Mouse (Mus musculus): ENCODE results near the gene Ide.
"Not testable (repeated sequence)": the region's sequence is repeated elsewhere in the genome, so short reads cannot be mapped to it uniquely, and the experiment has no call there.

Ide gene

GRCm38 (mm10) chr19:37263943-37264897, 73.4 kb downstream of the Ide start:
- peak; percentile 58 for DNase-seq

- peak; percentile 17 for DNase-seq
These were observed 74.1 kb downstream of the Ide start for GRCm38 (mm10) chr19:37263566-37263942.

- no peak for DNase-seq
These were observed 75.3 kb downstream of the Ide start for GRCm38 (mm10) chr19:37262389-37262788.

- no peak for DNase-seq
These were observed 82.3 kb downstream of the Ide start for GRCm38 (mm10) chr19:37255321-37255720.

- DNase-seq: no peak
These were observed 85.5 kb downstream of the Ide start for GRCm38 (mm10) chr19:37252104-37252503.

- DNase-seq: no peak
These were observed 89.5 kb downstream of the Ide start for GRCm38 (mm10) chr19:37248199-37248598.

- DNase-seq: no peak
These were observed 90.8 kb downstream of the Ide start for GRCm38 (mm10) chr19:37246859-37247258.

- no peak for DNase-seq
These were observed 94.9 kb downstream of the Ide start for GRCm38 (mm10) chr19:37242707-37243106.

GRCm38 (mm10) chr19:37241201-37241600, 96.5 kb downstream of the Ide start:
- DNase-seq: no peak

- peak; percentile 76 for DNase-seq
These were observed 98.6 kb downstream of the Ide start for GRCm38 (mm10) chr19:37239096-37239495.

GRCm38 (mm10) chr19:37238651-37239050, 99.0 kb downstream of the Ide start:
- DNase-seq: no peak

- DNase-seq: no peak
These were observed 99.8 kb downstream of the Ide start for GRCm38 (mm10) chr19:37237712-37238437.

- DNase-seq: no peak
These were observed 100.3 kb downstream of the Ide start for GRCm38 (mm10) chr19:37237306-37237705.

- DNase-seq: peak; percentile 32
These were observed 101.8 kb downstream of the Ide start for GRCm38 (mm10) chr19:37235818-37236217.

- peak; percentile 13 for DNase-seq
These were observed 103.8 kb downstream of the Ide start for GRCm38 (mm10) chr19:37233561-37234539.

GRCm38 (mm10) chr19:37232598-37232997, 105.1 kb downstream of the Ide start:
- DNase-seq: not testable (repeated sequence)

- DNase-seq: no peak
These were observed 112.3 kb downstream of the Ide start for GRCm38 (mm10) chr19:37225197-37225862.

Data from kidney, postnatal 10 days (tissue).